Mouse (Mus musculus) right cerebral cortex, postnatal 25 days (tissue): ENCODE data around the gene Tead1.

Source experiments
- DNase-seq: peaks from one replicate; pipeline ENCODE4 v3.0.0; 2022

The Tead1 gene

DNA sequence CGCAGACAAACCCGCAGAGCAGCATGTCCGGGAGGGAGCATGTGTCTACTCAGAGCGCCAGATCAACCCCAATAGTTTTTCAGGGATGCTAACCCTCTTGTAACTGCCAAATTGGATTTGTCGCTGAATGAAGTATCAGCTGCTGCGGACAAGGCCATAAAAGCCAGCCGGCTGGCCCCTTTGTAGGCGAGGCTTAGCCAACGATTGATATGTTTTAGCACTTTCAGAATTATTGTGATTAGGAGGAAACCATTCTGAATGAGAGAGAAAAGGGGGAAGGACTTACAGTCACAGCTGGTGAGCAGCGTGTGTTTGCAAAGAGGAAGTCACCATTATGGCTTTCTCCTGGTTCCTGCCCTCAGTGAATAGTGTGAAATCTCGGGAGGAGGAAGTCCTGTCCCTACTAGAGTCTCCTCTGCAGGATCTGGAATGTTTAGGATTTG lies 146.2 kb downstream of the Tead1 start:
- no peak for DNase-seq

DNA sequence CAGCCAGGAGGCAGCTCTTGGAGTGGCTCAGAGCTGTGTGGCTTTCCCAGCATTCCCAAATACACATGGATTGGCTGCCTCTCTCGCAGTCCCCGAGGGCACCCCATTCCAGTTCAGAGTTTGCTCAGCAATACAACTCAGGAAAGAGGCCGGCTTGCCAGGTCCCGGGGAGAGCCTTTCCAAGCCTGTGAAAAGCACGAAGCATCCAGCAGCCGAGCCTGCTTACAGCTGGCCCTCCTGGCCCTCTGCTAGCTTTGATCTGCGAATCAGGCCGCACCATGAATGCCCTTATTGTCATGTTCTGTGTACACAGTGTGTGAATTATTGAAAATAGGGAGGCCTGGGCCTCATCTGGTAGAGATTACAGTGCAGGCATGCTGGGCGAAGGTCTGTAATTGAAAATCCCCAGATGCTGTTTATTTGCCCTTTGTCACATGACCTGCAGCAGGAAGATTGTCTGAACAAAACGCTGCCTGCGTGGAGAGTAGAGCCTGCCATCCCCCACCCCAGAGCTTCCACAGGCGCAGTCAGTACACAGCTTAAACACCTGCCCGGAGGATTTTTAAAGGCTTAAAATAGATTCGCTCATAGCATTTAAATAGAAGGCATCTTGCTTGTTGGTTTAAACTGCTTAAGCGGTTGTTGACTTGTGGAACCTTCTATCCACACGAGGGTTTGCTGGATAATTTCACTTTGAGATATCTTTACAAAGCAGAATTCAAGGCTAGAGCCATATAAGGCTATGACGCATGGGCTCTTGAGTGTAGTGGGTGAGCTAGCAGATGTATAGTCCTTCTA lies 147.2 kb downstream of the Tead1 start:
- peak; percentile 57 for DNase-seq

DNA sequence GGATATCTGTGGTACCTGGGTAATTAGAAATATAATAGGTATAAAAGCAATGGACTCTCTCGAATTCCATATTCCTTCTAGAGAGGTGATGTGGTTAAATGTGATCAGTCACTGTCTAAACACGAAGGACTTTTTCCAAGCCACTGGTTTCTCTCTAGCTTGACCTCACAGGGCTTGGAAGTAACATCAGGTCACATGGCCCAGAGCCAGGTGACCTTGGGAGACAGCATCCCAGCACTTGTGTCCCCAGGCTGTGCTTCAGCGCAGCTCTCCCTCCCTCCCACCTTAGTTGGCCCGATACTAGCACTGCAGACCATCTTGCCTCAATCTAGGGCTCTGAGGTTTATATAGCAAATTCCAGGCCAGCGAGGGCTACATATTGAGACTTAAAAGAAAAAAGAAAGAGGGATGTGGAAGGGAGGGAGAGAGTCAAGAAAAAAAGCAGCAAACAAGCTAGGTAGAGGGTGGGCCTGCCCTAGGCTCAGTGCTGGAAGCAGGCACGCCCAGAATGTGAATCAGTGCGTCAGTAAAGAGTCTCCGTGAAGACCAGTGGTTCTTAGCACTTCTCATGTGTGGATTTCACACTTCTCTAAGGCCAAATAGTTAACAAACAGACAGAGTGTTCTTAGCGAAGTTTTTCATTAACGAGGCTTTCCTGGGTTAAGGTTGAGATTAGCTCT lies 149.0 kb downstream of the Tead1 start:
- no peak for DNase-seq

DNA sequence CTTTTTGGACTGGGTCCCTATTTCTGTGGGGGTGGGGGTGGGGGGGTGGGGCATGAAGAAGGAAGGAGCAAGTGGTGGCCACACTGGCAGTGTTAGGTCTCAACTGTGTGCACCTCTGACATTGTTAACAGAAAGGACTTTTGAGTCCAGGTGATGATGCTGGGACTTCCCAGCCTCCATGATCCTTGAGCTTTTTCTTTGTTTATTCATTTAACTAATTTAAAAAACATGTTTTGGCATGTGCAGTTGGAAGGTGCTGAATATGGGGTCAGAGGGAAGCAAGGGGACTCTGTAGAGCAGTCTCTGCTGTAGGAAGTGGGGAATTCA lies 149.5 kb downstream of the Tead1 start:
- DNase-seq, result no peak

DNA sequence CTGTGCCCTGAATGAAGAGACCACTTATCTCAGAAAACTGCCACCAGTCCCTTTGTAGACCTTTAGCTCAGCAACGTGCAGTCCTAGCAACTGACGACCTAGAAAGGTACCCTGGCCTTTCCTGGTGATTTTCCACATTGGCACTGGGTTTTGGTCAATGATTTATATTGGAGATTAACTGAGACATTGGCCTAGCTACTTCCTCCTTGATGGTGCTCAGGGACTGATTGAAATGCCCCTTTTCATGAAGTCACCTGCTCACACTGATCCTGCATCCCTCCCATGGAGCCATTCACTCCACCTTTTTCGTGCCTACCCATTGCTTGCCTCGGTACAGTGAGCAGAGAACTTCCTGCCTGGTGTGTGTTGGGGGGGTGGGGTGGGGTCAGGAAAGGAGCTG lies 151.8 kb downstream of the Tead1 start:
- no peak for DNase-seq

DNA sequence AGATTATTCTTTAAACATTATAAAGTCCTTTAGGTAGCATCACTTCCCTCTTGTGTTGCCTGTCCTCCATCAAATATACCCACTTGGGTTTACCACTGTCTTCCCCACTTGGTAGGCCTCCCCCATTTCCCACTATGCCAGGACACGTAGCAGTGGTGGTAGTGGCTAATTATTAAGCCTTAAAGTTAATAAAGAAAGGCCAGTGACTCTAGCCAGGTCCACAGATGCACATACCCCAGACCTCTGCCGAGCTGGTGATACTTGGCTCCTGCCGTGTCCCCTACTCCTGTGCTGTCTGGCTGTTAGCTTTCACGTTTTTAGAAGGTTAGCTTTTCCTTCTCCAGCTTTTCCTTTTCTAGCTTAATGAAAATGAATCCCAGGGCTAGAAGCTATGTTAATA lies 152.3 kb downstream of the Tead1 start:
- DNase-seq, result no peak

DNA sequence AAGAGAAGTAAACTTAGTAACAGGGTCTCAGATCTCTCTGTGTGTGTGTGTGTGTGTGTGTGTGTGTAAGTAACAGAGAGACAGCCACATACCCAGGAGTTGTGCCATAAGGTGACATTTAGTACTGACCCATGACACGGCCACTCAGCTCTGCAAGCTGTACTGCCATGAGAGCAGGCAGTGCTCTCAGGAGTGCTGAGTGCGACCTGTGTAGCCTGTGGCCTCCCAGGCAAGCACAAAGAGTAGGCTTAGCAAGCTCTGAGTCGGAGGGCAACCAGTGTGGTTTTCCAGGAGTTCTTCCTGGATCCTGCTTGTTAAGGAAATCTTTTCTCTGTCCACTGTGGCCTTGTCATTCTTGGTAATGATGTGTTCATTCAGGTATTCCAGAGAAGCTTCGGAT lies 154.0 kb downstream of the Tead1 start:
- no peak for DNase-seq

DNA sequence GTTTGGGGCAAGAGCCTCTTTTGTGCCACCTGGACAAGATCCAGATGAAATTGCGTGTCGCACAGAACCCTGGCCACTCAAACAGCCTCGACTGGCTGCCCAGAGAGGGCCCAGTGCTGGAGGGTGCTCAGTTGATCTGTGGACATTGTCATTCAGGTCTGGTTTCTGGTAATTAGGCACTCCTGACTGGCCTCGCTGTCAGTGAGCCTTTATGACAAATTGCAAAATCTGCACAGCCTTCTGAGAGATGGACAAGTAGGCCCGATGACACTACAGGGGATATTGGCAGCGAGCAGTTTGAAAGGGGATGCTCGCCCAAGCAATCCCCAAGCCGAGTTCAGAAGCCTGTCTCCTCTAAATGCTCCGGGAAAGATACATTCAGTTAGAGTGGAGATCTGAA lies 157.0 kb downstream of the Tead1 start:
- DNase-seq, result no peak

DNA sequence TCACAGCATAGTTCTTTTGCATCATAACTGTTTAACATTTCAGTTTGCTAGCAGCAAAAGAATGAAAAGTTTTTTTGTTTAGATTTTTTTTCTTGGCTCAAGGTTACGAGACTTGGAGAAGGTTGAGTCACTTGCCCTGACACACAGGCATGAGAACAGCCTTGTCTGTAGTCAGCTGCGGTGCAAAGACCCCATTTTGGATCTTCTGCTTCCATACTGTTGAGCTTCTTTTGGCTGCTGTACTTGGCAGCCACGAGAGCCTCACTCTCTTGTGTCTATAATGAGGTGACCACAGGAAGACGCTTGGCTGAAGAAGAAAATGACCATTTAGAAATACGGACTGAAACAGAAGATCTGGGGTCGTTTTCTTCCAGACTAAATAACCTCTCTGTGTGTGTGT lies 159.0 kb downstream of the Tead1 start:
- no peak for DNase-seq

DNA sequence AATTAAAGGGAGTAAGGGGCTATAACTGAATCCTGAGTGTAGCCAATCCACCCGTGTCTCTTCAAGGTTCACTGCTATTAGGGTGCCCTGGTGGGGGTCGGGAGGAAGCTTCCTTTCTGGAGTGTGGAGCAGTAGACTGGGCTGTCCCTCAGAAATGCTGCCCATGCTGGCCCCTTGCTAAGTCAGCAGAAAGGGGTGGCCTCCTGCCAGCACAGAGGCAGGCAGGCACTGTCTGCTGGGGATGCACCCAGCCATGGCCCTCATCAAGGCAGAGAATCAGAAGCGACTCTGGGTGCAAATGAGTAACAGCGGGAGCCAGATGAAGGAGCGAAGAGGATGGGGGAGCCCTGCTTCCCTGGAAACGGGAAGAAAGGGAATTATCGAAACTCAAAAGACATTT lies 161.2 kb downstream of the Tead1 start:
- DNase-seq, result no peak

DNA sequence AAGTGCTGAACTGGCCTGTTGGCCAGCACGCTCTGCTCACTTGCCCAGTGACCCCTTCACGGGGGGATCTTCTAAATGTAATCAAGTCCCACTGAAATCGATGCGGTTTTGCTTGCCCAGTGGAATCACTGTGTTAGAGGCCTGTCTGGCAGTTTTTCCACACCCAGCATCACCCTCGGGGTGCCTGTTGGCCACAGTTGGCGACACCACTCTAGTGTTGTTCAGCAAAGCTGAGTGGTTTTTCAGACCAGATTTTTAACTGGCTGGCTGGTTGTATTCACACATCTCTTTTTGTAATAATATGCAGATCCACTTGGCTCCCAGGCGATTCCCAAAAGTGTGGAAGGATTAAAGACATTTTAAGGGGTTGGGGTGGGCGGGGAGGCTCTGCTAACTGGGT lies 161.8 kb downstream of the Tead1 start:
- no peak for DNase-seq

DNA sequence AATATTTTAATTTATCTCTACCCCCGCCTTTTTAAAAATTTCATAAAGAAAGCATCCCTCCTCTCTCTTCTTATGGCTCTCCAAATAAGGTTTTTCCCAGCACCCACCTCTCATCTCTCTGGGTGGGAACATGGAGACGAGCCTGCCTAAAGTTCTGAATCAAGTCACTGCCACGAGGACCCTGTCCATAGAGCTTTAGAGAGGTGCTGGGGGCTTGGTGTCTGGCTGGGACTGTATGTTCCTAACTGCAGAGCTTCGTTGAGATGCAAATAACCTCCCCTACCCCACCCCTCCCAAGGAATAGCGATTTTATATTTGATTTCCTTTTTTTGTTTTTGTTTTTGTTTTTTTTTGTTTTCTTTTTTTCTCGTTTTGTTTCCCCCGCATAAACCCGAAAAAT lies 162.4 kb downstream of the Tead1 start:
- DNase-seq, result no peak

DNA sequence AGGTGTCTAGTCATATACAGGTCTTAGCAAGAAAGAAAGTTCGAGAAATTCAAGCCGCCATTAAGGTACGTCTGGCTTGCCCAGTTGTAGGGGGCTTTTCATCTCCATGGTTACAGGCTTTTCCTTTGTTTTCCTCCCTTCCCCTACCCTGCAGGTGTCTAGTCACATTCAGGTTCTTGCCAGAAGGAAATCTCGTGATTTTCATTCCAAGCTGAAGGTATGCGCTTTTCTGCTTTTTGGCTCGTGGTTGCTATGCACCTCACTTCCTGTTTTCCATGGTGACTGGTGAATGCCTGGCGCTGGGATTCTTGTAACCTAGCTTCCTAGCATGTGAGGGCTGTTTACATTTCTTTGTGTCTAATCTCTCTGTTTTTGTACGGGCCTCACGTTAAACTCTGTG lies 162.8 kb downstream of the Tead1 start:
- DNase-seq, result no peak

DNA sequence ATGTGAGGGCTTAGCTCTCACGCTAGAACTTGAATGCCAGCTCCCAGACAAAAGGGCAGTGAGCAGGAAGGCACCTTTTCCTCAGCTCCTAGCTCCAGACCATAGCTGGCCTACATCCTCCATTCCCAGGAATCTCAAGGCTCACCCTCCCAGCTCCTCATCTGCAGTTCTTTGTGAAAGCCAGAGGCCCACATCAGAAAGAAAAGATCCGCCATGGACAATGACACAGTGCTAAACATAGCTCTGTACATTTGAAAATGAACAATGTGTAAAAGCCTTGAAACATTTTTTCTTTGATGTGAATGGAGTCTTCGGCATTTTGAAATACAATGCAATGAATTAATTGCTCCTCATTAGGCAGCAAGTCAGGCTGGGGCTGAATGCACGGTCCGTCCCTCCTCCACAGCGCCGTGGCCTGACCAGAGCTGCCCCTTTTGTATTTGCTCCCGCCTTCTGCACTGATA lies 172.2 kb downstream of the Tead1 start:
- no peak for DNase-seq

DNA sequence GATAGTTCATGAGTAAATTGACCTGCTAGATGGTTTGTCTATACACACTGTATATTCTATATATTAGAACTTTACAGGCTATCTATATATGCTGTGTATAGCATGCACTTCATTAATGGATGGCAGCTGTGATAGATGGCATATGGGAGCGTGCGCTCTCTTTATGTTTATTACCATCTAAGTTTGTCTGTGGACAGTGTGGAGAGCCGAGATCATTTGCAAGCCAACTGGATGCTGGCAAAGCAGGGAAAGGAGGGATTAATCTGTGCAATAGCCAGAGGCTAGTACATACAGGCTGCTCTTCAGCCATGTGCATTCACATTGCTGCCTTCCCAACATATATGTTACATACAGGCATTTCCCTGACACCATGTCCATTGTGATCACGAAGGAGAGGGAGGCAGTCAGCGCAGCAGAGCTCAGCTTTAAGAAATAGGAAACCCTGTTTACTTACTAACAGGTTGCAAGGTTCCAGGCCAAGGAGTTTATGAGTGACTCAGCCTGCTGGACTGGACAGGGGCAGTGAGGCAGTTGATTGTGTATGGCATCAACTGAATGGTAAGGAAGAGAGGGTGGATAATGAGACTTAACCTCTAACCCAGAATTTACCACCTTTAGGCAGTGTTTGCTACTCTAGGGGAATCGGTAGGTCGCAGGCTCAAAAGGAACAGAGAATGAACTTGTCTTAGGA lies 173.2 kb downstream of the Tead1 start:
- DNase-seq, result no peak

DNA sequence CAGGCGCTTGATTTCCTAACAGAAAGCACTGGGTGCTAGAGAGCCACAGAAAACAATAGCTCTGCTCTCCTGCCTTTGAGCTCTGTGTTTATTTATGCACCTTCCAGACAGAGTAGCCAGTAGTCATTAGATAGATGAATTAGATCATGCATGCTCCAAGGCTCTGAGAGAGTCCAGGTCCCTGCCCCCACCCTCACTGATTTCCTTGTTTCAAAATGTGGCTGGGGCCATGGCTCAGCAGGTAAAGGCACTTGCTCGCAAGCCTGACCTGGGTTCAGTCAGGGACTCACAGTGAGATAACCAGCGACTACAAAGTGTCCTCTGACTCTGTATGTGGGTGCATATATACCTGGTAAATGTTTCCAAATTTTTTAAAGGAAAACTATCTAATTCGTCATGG lies 174.7 kb downstream of the Tead1 start:
- DNase-seq, result no peak

DNA sequence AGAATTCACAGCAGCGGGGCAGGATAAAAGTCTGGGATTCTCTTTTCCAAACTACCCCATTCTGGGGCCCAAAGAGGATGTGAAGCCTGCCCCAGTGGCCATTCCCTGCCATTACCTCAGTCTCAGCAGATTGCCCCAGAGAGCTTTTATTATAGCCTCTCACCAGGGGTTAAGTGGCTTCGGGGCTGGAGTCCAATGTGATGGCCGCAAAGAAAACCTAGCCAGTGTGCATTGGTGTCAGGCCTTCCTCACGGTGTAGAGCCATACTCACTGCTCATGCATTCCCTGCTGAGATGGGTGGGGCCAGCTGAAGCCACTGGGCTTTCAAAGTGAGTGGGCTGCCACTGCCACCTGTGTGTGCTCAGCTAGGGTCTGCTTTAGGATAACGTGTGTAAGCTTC lies 175.4 kb downstream of the Tead1 start:
- no peak for DNase-seq

DNA sequence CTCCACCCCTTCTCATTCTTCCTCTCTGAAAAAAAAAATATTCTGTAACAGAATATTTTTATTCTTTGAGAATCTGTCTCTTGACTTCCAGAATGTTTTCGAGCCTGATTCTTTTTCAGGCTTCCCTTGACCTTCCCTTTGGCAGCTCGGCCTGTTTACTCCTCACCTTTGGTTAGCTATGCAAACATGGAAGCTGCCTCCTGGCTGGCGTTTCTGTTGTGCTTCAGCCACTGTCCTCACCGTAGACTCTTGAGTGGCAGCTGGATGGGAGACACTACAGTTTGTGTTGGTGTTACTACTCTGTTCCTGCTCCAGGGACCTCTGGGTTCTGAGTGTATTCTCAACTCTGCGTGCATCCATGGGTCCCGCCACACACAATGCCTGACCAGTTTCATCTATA lies 176.3 kb downstream of the Tead1 start:
- DNase-seq, result no peak

DNA sequence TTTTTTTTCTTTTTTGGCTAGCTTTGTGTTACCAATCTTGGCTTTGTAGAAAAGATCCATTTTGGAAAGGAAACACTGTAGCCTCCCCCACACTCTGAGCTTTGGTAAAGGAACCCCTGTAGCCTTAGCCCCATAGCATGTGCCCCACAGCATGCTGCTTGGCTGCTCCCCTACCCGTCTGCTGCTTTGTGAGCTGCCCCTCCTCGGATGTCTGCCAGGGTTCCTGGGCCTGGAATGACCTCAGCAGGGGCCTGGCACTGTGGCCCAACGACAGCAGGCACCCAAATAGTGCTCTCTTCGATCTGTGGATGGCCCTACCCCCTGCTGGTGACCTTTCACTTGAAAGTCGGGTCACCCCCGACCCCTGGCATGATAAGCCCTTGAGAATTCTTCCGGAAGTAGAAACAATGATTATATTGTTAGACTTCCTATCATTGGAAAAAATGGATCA lies 177.0 kb downstream of the Tead1 start:
- peak; percentile 29 for DNase-seq

DNA sequence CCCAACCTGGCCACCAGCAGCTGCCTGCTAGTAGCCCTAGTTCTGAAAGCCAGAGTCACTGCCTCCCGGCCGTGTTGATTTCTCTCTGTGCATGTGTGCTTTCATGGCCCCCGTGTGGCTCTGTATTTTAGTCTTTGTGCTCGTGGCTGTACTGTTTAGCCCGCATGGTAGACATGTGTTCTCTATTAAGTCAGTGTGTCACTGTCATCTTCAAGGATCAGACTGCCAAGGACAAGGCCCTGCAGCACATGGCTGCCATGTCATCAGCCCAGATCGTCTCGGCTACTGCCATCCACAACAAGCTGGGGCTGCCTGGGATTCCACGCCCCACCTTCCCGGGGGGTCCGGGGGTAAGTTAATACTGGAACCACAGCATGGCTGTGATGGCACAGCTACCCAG lies 177.5 kb downstream of the Tead1 start:
- no peak for DNase-seq

DNA sequence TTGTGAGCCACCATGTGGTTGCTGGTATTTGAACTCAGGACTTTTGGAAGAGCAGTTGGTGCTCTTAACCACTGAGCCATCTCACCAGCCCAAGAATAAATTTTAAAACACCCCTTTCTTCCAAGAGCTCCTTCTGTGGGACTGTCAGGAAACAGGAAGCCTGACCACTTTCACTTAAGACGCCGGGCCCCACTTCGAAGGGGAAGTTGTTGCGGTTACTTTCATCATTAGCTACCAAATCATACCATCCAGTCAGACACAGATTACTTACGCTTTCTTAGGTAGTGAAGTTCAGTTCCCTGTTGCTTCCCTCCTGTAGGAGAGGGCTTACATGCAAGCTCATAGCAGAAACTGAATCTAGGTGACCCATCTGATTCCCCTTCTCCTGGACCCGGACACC lies 180.8 kb downstream of the Tead1 start:
- no peak for DNase-seq

DNA sequence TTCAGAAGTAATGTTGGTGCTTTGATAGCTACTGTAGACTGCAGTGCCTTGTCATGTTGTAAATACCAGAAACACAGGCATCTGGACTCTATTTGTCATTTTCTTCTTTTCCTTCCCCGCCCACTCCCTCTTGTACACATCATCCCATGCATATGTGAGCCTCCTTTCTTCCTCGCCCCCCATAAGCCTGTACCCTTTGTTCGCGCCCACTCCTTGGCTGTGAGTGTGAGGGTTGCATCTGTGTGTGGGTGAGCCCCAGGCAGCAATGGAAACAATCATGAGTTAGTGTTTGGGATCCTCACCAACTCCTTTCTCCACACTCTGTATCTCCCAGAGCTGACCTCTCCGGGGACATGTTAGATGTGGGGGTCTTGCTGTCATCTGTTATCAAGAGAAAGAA lies 183.0 kb downstream of the Tead1 start:
- peak; percentile 69 for DNase-seq

DNA sequence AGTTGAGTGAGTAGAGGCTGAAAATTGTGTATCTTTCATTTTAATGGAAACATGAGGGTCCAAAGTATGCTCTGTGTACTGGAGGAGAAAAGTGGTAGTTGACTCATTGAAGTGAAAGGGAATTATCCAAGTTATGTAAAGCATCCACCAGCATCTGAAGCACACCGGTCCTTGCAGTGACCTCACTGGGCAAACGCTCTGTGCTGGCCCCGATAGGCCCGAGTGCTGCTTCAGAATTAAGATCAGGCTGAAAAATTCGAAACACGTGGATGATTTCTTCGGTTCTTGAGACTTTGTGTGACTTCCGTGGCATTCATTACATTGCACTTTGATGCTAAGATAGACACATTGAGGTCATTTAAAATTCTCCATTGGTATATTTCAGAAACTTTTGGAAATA lies 185.1 kb downstream of the Tead1 start:
- no peak for DNase-seq

DNA sequence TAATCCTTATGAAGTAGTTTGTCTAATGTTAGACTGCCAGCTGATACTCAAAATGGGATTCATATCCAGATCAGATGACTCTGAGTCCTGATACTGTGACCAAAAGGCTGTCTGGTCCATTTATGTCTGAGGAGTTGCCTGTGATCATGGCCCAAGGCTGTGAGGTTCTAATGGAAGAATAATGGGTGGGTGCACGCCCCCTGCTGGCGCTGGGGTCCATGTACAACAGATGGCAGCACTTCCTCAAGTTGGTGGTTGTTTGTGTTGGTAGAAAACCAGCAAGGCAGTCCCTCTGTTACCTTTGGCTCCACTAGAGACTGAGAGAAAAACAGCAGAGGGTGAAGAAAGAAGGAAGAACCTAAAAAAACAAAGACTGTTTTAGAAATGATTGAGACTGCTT lies 186.6 kb downstream of the Tead1 start:
- DNase-seq, result peak; percentile 43
